Mouse (Mus musculus) neural tube, embryonic 15.5 days (tissue): ENCODE measurements around the gene Nsun5. TPM values are rescaled to one million over a fixed set of nuclear protein-coding genes. Genes with fewer than 3 reads are reported as not detected.

Source experiments
- ATAC-seq: fragments of 200-750 bp; cut with Nextera tagmentation; 2 replicates; pipeline ENCODE4 v1.8.0; 2017; ENCODE audit warnings: mild to moderate bottlenecking, moderate TSS enrichment, moderate library complexity; ENCODE audit not compliant: low FRiP score
- H3K27ac ChIP-seq: fragments of 300-500 bp; sonication (generic); replicated peaks from 2 replicates; pipeline ENCODE4 v1.5.1; 2015; ENCODE audit warnings: mild to moderate bottlenecking, inconsistent platforms
- H3K27me3 ChIP-seq: fragments of 300-500 bp; sonication (generic); replicated peaks from 2 replicates; pipeline ENCODE4 v1.6.1; 2015; ENCODE audit warnings: inconsistent platforms
- H3K36me3 ChIP-seq: fragments of 300-500 bp; sonication (generic); 2 replicates; pipeline ENCODE4 v1.6.1; 2015; ENCODE audit warnings: inconsistent platforms
- H3K4me1 ChIP-seq: fragments of 300-500 bp; sonication (generic); 2 replicates; pipeline ENCODE4 v1.6.1; 2015; ENCODE audit warnings: inconsistent platforms
- H3K4me2 ChIP-seq: fragments of 300-500 bp; sonication (generic); 2 replicates; pipeline ENCODE4 v1.6.1; 2015; ENCODE audit warnings: inconsistent platforms, mild to moderate bottlenecking, moderate library complexity
- H3K4me3 ChIP-seq: fragments of 300-500 bp; sonication (generic); replicated peaks from 2 replicates; pipeline ENCODE4 v1.5.1; 2015; ENCODE audit warnings: mild to moderate bottlenecking, inconsistent platforms
- H3K9ac ChIP-seq: fragments of 300-500 bp; sonication (generic); replicated peaks from 2 replicates; pipeline ENCODE4 v1.6.1; 2015; ENCODE audit warnings: mild to moderate bottlenecking, inconsistent platforms
- H3K9me3 ChIP-seq: fragments of 300-500 bp; sonication (generic); replicated peaks from 2 replicates; pipeline ENCODE4 v1.6.1; 2016; ENCODE audit warnings: inconsistent platforms
- WGBS: fragments of 180-500 bp; shearing (Covaris S2); methylation state at CpG from one replicate; pipeline ENCODE4 v1.1.7; 2015; ENCODE audit warnings: mixed read lengths; 5-methylcytosine and 5-hydroxymethylcytosine counted together
- microRNA-seq: library from miRNA; unstranded; fragments of <30 nt; microRNA quantifications from one replicate; pipeline ENCODE4, GENCODE M21; 2017
- polyA plus RNA-seq: library from polyadenylated mRNA; unstranded; fragments of >200 nt; fragmentation: Nextera tagmentation; extraction: Ambion mirVana; gene quantifications from 2 replicates; pipeline ENCODE4 v1.2.1, GENCODE M21; 2015

Gene Nsun5
- polyA plus RNA-seq, 1 experiment from 2014 or later, result 29.4 TPM

GRCm38 (mm10) chr5:135408114-135408513, 38.4 kb downstream of the Nsun5 start:
- peaks cover 7% of the 10 kb centered on the region for H3K4me1 ChIP-seq
- no peak for ATAC-seq
- no peak overlapping the region for H3K9ac ChIP-seq
- 85% methylated on average over 4 of the region's 4 CpGs for WGBS
- H3K36me3 ChIP-seq, result peaks cover 37% of the 10 kb centered on the region
- no peak overlapping the region for H3K4me3 ChIP-seq
- no peaks in the 10 kb centered on the region for H3K9me3 ChIP-seq
- H3K27ac ChIP-seq, result no peak overlapping the region
- H3K27me3 ChIP-seq, result no peaks in the 10 kb centered on the region
- H3K4me2 ChIP-seq, result no peak overlapping the region

- Histone ChIP-seq H3K4me1 (no peaks in the 10 kb centered on the region), H3K36me3 (peaks cover 56% of the 10 kb centered on the region), H3K27ac (no peak overlapping the region), H3K9ac (no peak overlapping the region), H3K4me3 (no peak overlapping the region), H3K4me2 (no peak overlapping the region), H3K27me3 (no peaks in the 10 kb centered on the region), H3K9me3 (no peaks in the 10 kb centered on the region)
- ATAC-seq, result no peak
- 93% methylated on average over 9 of the region's 9 CpGs for WGBS
Observed at GRCm38 (mm10) chr5:135410266-135410665, 40.5 kb downstream of the Nsun5 start.

Small RNA genes within 50 kb of the gene (microRNA-seq; reads per million reads assigned to microRNA genes)
- gene Mir7033, result 0.52 reads per million

Other genes starting within 250 kb of the Nsun5 start
- gene Tbl2, start 220.3 kb upstream of the Nsun5 start, polyA plus RNA-seq, result 15.8 and 17.5 TPM in 2 replicates
- gene Bcl7b, start 201.7 kb upstream of the Nsun5 start, polyA plus RNA-seq, result 44.6 and 46.4 TPM in 2 replicates
- gene Baz1b, start 182.7 kb upstream of the Nsun5 start, polyA plus RNA-seq, result 23.6 and 27.1 TPM in 2 replicates
- gene Fzd9, start 118.7 kb upstream of the Nsun5 start, polyA plus RNA-seq, result 11.0 and 14.8 TPM in 2 replicates
- gene Fkbp6, start 19.9 kb upstream of the Nsun5 start, polyA plus RNA-seq, result 0.20 TPM in 1 of 2 replicates, not detected in the other
- 0.13 TPM in 1 of 2 replicates, not detected in the other for gene Trim50, start 16.7 kb upstream of the Nsun5 start, polyA plus RNA-seq
- gene Pom121, start 24.6 kb downstream of the Nsun5 start, polyA plus RNA-seq, result 7.7 and 9.5 TPM in 2 replicates
- gene Hip1, start 175.2 kb downstream of the Nsun5 start, polyA plus RNA-seq, result 37.8 and 41.2 TPM in 2 replicates
- gene Ccl26, start 193.6 kb downstream of the Nsun5 start, polyA plus RNA-seq, result not detected in 2 replicates
- gene Ccl24, start 203.1 kb downstream of the Nsun5 start, polyA plus RNA-seq, result 2.1 and 9.5 TPM in 2 replicates